Mouse (Mus musculus): ENCODE measurements around the gene Olfr1425.
"Not testable (repeated sequence)": the region's sequence is repeated elsewhere in the genome, so short reads cannot be mapped to it uniquely, and the experiment has no call there.

Gene Olfr1425

DNA sequence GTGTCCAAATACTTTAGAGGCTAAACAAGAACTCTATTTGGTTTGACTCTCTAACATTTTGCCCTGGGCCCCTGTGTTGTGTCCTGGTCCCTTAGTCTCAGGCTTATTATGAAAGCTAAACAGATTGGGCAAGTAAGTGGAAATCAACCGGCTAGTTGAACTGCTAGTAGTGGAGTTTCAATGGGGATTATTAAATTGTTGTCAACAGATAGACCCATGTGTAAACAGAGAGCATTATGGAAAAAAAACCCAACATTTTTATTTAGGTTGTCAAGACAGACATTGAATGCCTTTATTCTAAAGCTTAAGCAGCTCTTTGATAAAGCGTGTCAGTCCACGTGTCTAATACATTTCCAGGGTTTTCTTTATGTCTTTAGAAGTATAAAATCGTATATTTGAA lies at the start of gene Olfr1425:
Olfr1425 (minus strand) TSS at position 101 of the 400 bp plus-strand sequence.
- in situ Hi-C loops (cut with MboI; ENCODE audit: low sequenced_read_pairs), result not testable (repeated sequence)

DNA sequence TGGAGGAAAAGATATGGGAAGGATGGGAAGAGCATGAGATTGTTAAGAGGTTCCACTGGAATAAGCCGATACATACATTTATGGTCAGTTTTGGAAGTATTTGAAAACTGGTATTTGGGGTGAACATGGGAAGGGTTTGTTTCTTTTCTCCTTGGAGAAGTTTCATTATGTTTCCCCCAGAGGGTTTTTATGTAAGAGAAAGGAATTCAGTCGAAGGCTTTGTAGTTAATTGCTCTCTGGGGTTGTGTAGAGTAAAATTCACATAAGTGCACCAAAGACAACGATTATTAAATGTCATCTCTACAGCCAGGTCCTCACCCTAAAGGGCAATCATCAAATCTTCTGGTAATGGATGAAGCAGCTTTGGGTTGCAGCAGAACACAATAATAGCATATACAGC lies 45.6 kb upstream of the Olfr1425 start, which contains the start of gene Olfr76:
Olfr76 (minus strand) TSS at position 101 of the 400 bp plus-strand sequence.
- in situ Hi-C loops (cut with MboI; ENCODE audit: low sequenced_read_pairs), result no loop called here

DNA sequence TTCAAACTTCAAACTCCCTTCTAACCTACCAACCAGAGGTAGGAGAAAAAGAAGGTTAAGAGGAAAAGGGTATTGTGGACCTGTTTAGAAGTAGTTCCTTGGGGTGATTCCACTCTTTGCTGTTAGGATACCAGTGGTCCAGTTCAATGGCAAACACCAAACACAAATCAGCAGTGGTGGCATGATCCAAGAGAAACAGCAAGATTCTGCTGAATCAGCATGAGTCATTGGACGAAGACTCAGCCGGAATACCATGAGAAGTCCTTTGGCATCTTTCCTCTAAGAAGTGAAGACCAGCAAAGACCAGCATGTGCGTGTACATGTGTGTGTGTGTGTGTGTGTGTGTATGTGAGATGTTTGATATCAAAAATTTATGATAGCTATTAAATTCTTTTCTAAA lies 38.9 kb upstream of the Olfr1425 start:
- in situ Hi-C loops (cut with MboI; ENCODE audit: low sequenced_read_pairs), result no loop called here

DNA sequence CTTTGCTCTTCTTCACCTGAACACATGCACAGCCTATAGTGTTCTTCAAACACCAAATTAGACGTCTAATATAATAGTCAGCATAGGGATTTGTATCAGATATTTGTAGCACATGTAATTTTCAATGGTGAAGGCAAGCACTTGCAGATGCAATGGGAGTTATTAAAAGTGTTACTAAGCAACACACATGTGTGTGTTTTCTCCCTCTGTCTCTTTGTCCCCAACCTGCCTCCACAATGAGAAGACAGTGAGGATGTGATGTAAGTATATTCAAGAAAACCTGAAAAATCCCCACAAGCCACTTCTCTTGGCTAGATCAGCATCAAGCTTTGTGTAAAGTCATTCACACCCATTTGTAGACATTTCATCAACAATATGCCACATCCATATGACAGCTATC lies 38.3 kb upstream of the Olfr1425 start, which contains the start of gene Olfr1428:
Olfr1428 (minus strand) TSS at position 101 of the 400 bp plus-strand sequence.
- in situ Hi-C loops (cut with MboI; ENCODE audit: low sequenced_read_pairs), result no loop called here

DNA sequence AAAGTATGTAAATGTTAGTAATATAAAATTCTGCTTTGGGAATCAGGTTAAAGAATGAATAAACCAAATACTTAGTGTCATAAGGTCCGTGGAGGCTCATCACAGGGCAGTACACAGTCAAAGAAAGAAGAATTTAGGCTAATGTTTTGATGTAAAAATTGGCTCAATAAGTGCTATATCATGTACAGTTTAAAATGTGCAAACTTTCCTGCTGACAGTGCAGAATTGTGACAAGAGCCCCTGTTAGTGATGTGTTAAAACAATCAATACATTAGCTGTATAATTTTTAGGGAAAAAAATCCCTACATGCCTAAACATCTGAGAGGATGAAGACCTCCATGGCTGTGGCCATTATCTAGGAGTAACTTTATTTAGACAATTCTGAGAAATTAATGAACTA lies 36.3 kb upstream of the Olfr1425 start:
- in situ Hi-C loops (cut with MboI; ENCODE audit: low sequenced_read_pairs), result no loop called here

DNA sequence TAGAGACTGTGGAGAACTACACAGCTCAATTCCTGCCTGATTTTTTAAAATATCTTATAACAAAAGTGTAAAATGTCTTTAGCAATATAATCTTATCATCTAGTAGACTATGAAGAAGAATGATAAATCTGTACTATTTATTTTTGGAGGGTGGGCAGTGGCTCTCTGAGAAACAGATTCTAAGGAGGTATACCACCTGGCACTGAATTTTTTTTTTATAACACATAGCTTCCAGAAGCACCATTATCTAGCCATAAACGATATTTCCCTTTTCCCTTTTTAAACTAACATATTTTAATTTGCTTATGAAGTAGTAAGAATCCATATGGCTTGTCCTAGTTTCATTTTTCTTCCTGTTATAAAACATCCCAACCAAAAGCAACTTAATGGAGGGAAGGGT lies 27.0 kb upstream of the Olfr1425 start:
- in situ Hi-C loops (cut with MboI; ENCODE audit: low sequenced_read_pairs), result no loop called here

DNA sequence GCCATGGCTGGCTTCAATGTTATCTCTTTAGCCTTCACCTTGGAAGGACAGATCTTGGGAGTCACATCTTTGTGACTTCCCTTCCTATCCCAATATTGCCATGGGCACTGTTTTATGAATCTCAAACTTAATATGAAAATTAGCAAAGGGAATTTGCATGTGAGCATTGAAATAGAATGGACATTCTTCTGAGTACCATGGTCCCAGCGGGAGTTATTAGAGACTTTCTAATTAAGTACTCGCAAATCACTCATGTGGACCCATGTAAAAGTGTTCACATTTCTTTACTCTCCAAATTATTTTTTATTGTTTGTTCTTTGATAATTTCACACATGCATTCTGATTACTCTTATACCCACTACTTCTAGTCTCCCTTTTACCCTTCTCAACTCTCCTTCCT lies 25.7 kb upstream of the Olfr1425 start, which contains the start of gene Olfr1427:
Olfr1427 (minus strand) TSS at position 101 of the 400 bp plus-strand sequence.
- in situ Hi-C loops (cut with MboI; ENCODE audit: low sequenced_read_pairs), result no loop called here

DNA sequence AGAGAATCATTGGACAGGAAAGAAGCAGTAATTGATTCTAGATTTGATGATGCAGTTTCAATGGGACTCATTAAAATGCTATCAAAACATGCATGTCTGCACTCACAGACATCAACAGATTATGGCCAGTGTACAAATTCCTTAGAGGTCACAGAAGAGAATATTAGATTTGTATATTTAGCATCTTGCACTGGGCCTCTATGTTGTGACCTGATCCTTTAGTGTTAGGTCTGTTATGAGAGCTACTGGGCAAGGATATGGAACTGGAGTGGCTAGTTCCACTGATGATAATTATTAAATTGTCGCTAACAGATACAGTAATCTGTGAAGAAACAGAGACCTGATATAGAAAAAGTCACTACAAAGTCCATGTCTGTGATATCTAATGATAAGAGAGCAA lies 14.4 kb upstream of the Olfr1425 start, which contains the start of gene Olfr1426:
Olfr1426 (minus strand) TSS at position 101 of the 400 bp plus-strand sequence.
- in situ Hi-C loops (cut with MboI; ENCODE audit: low sequenced_read_pairs), result no loop called here

DNA sequence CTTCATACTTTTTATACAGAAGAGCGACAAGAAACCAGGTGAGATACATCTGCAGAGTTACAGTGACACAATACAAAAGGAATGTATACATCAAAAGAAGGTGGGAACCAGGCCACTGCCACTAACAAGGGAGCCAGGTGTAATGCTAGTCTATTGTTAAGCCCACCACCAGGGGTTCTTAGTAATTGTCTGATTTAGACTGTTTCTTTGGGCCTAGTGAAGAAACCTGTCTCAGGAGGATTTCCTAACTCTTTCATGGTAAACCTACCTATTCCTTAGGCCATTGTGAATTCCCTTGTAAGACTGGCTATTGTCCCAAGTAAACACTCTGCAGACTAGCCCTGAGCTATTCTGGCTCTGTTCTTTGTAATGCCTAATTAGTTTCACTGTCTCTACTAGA lies 8.0 kb downstream of the Olfr1425 start:
- in situ Hi-C loops (cut with MboI; ENCODE audit: low sequenced_read_pairs), result not testable (repeated sequence)

DNA sequence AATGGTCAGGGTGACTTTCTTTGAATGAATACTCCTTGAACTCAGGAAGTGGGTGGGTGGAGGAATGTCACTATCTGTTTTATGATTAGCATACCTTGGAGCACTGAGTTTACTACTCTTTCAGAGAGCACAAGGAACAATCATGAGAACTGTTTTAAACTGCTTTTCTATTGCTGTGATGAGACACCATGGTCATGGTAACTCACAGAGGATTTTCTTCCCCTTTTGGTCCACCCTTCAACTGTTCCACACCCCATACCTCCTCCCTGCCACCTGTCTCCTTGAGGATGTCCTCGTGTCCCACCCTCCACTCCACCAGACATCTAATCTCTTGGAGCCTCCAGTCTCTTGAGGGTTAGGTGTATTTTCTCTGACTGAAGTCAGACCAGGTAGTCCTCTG lies 9.7 kb downstream of the Olfr1425 start:
- in situ Hi-C loops (cut with MboI; ENCODE audit: low sequenced_read_pairs), result not testable (repeated sequence)

DNA sequence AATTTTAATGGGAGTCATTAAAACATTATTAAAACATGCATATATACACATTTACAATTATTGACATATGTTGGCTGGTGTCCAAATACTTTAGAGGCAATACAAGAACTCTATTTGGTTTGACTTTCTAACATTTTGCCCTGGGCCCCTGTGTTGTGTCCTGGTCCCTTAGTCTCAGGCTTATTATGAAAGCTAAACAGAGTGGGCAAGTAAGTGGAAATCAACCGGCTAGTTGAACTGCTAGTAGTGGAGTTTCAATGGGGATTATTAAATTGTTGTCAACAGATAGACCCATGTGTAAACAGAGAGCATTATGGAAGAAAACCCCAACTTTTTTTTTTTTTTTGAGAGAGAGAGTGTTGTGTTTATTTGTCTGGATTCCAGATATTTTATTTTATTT lies 14.9 kb downstream of the Olfr1425 start, which contains the start of gene Olfr1424:
Olfr1424 (minus strand) TSS at position 101 of the 400 bp plus-strand sequence.
- in situ Hi-C loops (cut with MboI; ENCODE audit: low sequenced_read_pairs), result not testable (repeated sequence)

DNA sequence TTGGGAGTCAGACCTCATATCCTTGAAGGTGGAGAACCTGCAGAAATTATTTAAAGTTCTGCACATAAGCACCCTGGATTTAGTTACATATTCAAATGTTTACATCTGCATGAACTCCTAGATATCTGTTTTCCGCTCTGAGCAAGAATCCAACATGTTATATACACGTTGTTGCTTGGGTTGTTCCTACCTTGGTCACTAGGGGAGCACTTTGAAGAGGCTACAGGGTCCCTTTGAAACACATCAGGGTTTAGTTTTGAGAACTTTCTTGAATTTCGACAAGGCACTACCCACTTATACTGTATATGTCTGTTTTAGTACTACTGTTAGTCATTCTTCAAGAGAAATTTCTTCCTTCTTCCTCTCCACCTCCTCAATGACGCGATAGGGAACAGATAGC lies 34.4 kb downstream of the Olfr1425 start:
- in situ Hi-C loops (cut with MboI; ENCODE audit: low sequenced_read_pairs), result no loop called here

DNA sequence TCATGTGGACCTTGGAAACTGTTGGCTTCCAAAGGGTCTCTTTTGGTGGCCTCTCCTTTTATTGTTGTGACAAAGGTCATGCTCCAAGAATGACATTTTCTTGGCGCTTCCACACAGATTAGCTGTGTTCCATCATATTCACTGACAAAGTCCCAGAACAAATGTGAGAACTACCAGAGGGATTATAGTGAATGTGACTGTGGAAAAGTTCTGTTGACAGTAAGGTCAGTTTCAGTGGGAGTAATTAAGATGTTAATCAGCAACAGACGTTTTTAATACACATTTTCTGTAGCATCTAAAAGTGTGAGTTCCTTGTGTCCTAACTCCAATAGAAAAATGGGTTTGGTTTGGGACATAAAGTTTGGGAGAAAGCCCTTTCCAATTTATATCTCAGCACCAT lies 36.3 kb downstream of the Olfr1425 start, which contains the start of gene Olfr1423:
Olfr1423 (minus strand) TSS at position 101 of the 400 bp plus-strand sequence.
- in situ Hi-C loops (cut with MboI; ENCODE audit: low sequenced_read_pairs), result no loop called here

DNA sequence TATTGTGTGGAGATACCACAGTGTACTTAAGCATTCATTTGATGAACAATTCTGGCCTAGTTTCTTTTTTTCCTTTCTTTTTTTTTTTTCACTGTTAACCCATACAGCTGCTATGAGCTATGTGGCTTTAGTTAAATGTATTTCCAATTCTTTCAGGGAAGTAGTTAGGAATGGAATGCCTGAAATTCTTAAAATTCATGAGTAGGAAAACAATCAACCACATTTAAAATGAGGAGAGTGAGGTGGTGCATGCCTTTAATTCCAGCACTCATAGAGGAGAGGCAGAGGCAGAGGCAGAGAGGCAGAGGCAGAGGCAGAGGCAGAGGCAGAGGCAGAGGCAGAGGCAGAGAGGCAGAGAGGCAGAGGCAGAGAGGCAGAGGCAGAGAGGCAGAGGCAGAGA lies 39.8 kb downstream of the Olfr1425 start:
- in situ Hi-C loops (cut with MboI; ENCODE audit: low sequenced_read_pairs), result no loop called here

DNA sequence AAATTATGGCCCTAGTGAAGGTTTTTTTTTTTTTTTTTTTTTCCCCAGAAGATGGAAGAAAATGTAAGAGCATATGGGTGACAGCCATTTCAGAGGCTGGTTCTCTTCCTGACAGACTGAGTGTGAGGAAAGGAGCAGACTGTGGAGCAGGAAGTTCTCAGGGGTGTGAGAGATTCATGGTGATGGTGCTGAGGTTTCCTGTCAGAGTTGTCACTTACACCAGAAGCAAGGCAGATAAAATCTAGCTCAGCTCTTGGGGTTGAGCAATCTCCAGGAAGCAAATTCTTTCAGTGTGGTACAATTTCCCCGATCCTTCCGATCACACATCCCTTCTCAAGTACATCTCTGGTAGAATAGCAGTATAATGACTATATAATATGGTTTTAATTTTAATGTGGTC lies 50.9 kb downstream of the Olfr1425 start:
- in situ Hi-C loops (cut with MboI; ENCODE audit: low sequenced_read_pairs), result no loop called here

DNA sequence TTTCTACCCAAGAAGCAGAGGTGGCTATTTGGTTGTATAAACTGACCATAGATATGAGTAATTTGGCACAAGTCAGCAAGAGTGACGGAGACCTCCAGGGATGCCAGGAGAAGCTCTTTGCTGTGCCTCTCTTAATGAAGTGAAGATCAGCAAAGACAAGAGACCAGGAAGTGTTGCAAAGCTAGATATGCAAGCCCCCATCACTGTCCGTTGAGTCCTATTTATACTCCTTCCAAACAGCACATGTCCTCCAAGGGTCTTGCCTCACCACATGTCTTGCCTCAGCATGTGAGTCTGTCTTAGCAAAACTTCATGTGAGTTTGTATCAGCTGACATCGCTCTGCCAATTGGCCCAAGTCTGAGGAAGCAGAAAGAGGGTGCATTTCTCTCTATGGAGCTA lies 52.2 kb downstream of the Olfr1425 start:
- in situ Hi-C loops (cut with MboI; ENCODE audit: low sequenced_read_pairs), result no loop called here

DNA sequence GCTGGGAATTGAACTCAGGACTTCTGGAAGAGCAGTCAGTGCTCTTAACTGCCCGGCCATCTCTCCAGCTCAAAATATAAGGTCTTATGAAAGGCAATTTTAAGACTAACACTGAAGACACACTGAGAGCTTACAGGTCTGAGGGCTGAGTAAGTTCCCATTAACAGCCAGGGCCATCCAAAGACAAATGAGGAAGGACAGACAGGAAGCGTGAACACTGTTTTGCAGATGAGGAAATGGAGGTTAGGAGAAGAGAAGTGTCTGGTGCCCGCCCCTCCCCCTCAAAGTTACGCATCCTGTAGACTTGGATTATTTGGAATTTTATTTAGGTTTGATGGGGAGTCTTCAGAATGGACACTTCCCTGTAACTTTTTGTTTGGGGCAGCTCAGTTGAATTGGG lies 53.4 kb downstream of the Olfr1425 start:
- in situ Hi-C loops (cut with MboI; ENCODE audit: low sequenced_read_pairs), result loop anchor here (25.0 kb wide), 1 partner anchor 412 kb away; the partner anchor contains the start of genes Ms4a2 and Ms4a6d

Measured in CH12F3 (cell line).